Mouse (Mus musculus): Measurements from ENCODE around the gene Ebf1. TPM values are rescaled to one million over a fixed set of nuclear protein-coding genes. Genes with fewer than 3 reads are reported as not detected.

Ebf1 gene
- polyA plus RNA-seq, 1 experiment = 188 TPM

DNA sequence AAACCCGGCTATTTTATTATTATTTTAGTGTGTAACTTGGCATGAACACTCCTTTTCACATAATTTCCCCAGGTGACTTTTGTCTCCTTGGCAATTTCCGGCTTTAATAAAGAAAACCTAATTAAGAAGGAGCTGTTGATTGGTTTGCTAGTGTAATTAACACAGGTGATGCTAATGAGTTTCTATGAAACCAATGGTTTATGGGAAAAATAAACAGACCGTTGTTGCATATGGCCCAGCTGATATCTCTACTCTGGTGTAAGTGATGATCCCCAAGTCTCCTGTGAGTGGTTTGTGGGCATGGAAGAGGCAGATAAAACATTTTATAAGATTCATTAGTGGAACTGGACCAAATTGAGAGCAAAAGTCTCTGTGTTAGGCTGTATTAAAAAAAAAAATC is 132.2 kb downstream of the Ebf1 start:
- TF ChIP-seq POLR2A (IDR thresholded peaks at IDR 0.05; ENCODE audit: borderline replicate concordance, control insufficient read depth, low read depth, low read length) (no peak), CTCF (IDR thresholded peaks at IDR 0.05; ENCODE audit: control insufficient read depth, insufficient read depth, low read length) (no peak)
- 84% methylated on average over 3 of the region's 3 CpGs for WGBS

GRCm38 (mm10) chr11:44754336-44754735 is 137.2 kb downstream of the Ebf1 start:
- no peak overlapping the region for H3K4me3 ChIP-seq (replicated peaks; ENCODE audit: control insufficient read depth, low read depth, low read length)
- no peak overlapping the region for H3K27ac ChIP-seq (ENCODE audit: control insufficient read depth, insufficient read depth, low read depth, low read length, poor library complexity)
- 84% methylated on average over 4 of the region's 4 CpGs for WGBS

More for the DNA sequence above, 132.2 kb downstream of the Ebf1 start:
- Histone ChIP-seq H3K4me3 (replicated peaks; ENCODE audit: control insufficient read depth, low read depth, low read length) (no peak overlapping the region), H3K4me1 (ENCODE audit: control insufficient read depth, insufficient read depth, low read length) (no peaks in the 10 kb centered on the region), H3K27ac (ENCODE audit: control insufficient read depth, insufficient read depth, low read depth, low read length, poor library complexity) (no peak overlapping the region)

DNA sequence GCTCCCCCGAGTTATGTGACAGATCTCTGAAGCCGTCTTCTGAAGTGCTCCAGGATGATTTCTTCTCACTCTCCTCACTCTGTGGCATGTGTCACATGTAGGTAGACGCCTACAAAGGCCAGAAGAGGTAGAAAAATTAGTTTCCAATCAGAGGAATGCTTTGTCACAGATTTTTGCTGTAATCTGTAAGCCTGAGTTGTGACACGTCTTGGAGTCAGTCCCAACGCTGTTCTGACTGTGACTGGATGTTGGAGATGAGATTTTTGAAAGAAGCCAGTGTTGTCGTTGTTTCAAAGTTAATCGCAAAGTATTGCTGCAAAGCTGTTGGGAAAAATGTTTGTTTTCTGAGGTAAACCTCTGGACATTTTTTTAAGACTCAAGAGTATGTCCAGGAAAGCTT is 139.2 kb downstream of the Ebf1 start:
- TF ChIP-seq CTCF (IDR thresholded peaks at IDR 0.05; ENCODE audit: control insufficient read depth, insufficient read depth, low read length) = no peak
- TF ChIP-seq POLR2A (IDR thresholded peaks at IDR 0.05; ENCODE audit: borderline replicate concordance, control insufficient read depth, low read depth, low read length) = no peak
- Histone ChIP-seq H3K4me3 (replicated peaks; ENCODE audit: control insufficient read depth, low read depth, low read length) (no peak overlapping the region), H3K4me1 (ENCODE audit: control insufficient read depth, insufficient read depth, low read length) (no peaks in the 10 kb centered on the region), H3K27ac (ENCODE audit: control insufficient read depth, insufficient read depth, low read depth, low read length, poor library complexity) (no peak overlapping the region)
- 74% methylated on average over 7 of the region's 7 CpGs for WGBS

More at GRCm38 (mm10) chr11:44754336-44754735, 137.2 kb downstream of the Ebf1 start:
- TF ChIP-seq CTCF (IDR thresholded peaks at IDR 0.05; ENCODE audit: control insufficient read depth, insufficient read depth, low read length) = no peak
- H3K4me1 ChIP-seq (ENCODE audit: control insufficient read depth, insufficient read depth, low read length) = no peaks in the 10 kb centered on the region

- Histone ChIP-seq H3K4me3 (replicated peaks; ENCODE audit: control insufficient read depth, low read depth, low read length) (no peak overlapping the region), H3K4me1 (ENCODE audit: control insufficient read depth, insufficient read depth, low read length) (no peaks in the 10 kb centered on the region; the same call in 1 of the 2 replicates), H3K27ac (ENCODE audit: control insufficient read depth, insufficient read depth, low read depth, low read length, poor library complexity) (no peak overlapping the region)
- no peak for TF ChIP-seq CTCF (IDR thresholded peaks at IDR 0.05; ENCODE audit: control insufficient read depth, insufficient read depth, low read length)
- TF ChIP-seq POLR2A (IDR thresholded peaks at IDR 0.05; ENCODE audit: borderline replicate concordance, control insufficient read depth, low read depth, low read length) = no peak
- 66% methylated on average over 4 of the region's 4 CpGs for WGBS
Measured at GRCm38 (mm10) chr11:44758857-44759256, 141.7 kb downstream of the Ebf1 start.

- H3K27ac ChIP-seq (ENCODE audit: control insufficient read depth, insufficient read depth, low read depth, low read length, poor library complexity) = no peak overlapping the region
Measured at GRCm38 (mm10) chr11:44761128-44761996, 144.2 kb downstream of the Ebf1 start.

DNA sequence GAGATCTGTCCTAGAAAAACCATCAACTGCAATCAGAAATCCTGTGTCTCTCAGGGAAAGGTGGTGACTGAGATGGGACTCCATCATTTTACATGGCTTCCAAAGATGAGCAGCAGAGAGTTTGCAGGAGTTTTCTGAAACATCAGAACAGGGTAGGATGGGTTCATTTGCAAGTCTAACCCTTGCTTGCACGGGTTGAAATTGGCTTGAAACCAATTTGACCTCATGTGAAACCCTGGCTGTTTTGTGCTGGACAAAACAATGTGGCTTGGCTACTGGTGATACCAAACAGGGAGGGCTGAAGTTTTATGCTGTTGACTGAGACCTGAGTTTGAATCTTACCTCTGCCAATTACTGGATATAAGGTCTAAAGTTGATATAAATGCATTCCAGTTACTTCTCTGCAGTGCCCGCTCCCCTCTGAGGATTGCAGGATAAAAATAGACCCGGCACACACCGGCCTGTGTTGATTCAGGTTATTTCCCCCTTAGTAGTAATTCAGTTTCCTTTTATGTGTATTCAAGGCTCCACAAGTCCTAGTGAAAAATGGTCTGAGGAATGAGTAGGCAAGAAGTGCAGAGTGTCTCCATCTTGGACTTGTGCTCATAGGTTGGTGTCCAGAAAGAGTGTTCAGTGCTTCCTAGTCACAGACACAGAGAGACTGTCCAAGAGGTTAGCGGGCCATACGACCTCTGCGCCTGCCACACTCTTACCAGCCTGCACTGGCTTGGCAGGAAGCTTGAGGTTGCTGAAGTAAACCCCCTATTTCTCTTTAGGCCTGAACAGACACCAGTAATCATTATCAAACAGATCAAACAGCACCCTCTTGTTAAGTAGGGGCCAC is 147.1 kb downstream of the Ebf1 start:
- H3K4me1 ChIP-seq (ENCODE audit: control insufficient read depth, insufficient read depth, low read length) = no peaks in the 10 kb centered on the region; the same call in 1 of the 2 replicates
- TF ChIP-seq POLR2A (IDR thresholded peaks at IDR 0.05; ENCODE audit: borderline replicate concordance, control insufficient read depth, low read depth, low read length) (no peak), CTCF (IDR thresholded peaks at IDR 0.05; ENCODE audit: control insufficient read depth, insufficient read depth, low read length) (no peak)
- no peak overlapping the region for H3K4me3 ChIP-seq (replicated peaks; ENCODE audit: control insufficient read depth, low read depth, low read length)
- peak overlapping the region; percentile 90 for H3K27ac ChIP-seq (ENCODE audit: control insufficient read depth, insufficient read depth, low read depth, low read length, poor library complexity)
- 47% methylated on average over 7 of the region's 7 CpGs for WGBS

More at GRCm38 (mm10) chr11:44761128-44761996, 144.2 kb downstream of the Ebf1 start:
- no peak for TF ChIP-seq CTCF (IDR thresholded peaks at IDR 0.05; ENCODE audit: control insufficient read depth, insufficient read depth, low read length)
- TF ChIP-seq POLR2A (IDR thresholded peaks at IDR 0.05; ENCODE audit: borderline replicate concordance, control insufficient read depth, low read depth, low read length) = no peak
- Histone ChIP-seq H3K4me3 (replicated peaks; ENCODE audit: control insufficient read depth, low read depth, low read length) (no peak overlapping the region), H3K4me1 (ENCODE audit: control insufficient read depth, insufficient read depth, low read length) (no peaks in the 10 kb centered on the region; the same call in 1 of the 2 replicates)
- WGBS = 36% methylated on average over 20 of the region's 20 CpGs

DNA sequence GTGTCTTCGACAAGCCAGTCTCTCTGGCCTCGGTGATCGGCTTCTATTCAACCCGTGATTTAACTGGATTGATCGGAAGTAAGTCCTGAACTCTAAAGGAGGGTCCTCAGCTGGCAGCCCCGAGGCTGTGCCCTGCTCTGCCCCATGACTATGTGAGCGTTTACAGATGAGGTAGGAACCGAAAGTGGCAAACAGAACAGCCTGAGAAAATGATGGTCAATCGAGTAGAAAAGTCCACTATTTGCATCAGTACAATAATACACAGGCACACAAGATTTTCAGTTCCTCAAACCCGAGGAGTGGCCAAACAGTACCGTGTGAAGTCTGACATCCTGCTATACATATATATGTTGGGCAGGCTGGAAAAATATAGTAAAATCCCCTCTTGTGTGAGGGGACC is 147.9 kb downstream of the Ebf1 start:
- TF ChIP-seq CTCF (IDR thresholded peaks at IDR 0.05; ENCODE audit: control insufficient read depth, insufficient read depth, low read length) (no peak), POLR2A (IDR thresholded peaks at IDR 0.05; ENCODE audit: borderline replicate concordance, control insufficient read depth, low read depth, low read length) (no peak)
- no peak overlapping the region for H3K4me3 ChIP-seq (replicated peaks; ENCODE audit: control insufficient read depth, low read depth, low read length)
- WGBS = 61% methylated on average over 11 of the region's 11 CpGs
- H3K4me1 ChIP-seq (ENCODE audit: control insufficient read depth, insufficient read depth, low read length) = no peaks in the 10 kb centered on the region; the same call in 1 of the 2 replicates
- H3K27ac ChIP-seq (ENCODE audit: control insufficient read depth, insufficient read depth, low read depth, low read length, poor library complexity) = peak overlapping the region; percentile 90

GRCm38 (mm10) chr11:44766246-44766645 is 149.1 kb downstream of the Ebf1 start:
- no peak overlapping the region for H3K27ac ChIP-seq (ENCODE audit: control insufficient read depth, insufficient read depth, low read depth, low read length, poor library complexity)
- H3K4me3 ChIP-seq (replicated peaks; ENCODE audit: control insufficient read depth, low read depth, low read length) = no peak overlapping the region
- H3K4me1 ChIP-seq (ENCODE audit: control insufficient read depth, insufficient read depth, low read length) = no peaks in the 10 kb centered on the region; the same call in 1 of the 2 replicates
- no peak for TF ChIP-seq CTCF (IDR thresholded peaks at IDR 0.05; ENCODE audit: control insufficient read depth, insufficient read depth, low read length)
- TF ChIP-seq POLR2A (IDR thresholded peaks at IDR 0.05; ENCODE audit: borderline replicate concordance, control insufficient read depth, low read depth, low read length) = no peak
- 75% methylated on average over 5 of the region's 5 CpGs for WGBS

All from bone marrow, adult 2 months (tissue).